Mouse (Mus musculus): ENCODE results near the gene Tm4sf5. TPM values are rescaled to one million over a fixed set of nuclear protein-coding genes. Genes with fewer than 3 reads are reported as not detected.

The Tm4sf5 gene
- polyA plus RNA-seq, 1 experiment from 2014 or later = 6.2 TPM

DNA sequence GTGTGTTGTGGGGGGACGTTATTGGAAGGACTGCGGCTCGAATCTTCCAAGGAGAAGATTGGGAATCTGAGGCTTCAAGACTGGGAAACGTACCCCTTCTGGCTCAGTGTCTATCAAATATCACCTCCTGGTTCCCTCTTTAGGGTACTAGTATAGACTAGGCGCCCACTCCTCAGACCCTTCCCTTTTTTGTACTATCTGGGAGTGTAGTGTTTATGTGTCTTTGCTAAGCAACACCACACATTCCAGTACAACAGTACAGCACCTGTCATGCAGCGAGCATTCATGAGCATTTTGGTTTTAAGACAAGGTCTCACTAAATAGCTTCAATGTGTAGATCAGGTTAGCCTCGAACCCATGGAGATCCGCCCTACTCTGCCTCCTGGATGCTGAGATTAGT, 46.5 kb downstream of the Tm4sf5 start:
- H3K27me3 ChIP-seq (ENCODE audit: control insufficient read depth, insufficient read depth, low read depth, low read length) = no peaks in the 10 kb centered on the region
- H3K9ac ChIP-seq (ENCODE audit: low read depth, low read length) = no peak overlapping the region
- H3K4me3 ChIP-seq (ENCODE audit: low read depth, low read length) = no peak overlapping the region
- no peak for ATAC-seq
- no peaks in the 10 kb centered on the region for H3K9me3 ChIP-seq (replicated peaks; ENCODE audit: control insufficient read depth, low read length, poor library complexity, severe bottlenecking)
- H3K27ac ChIP-seq (ENCODE audit: low read length) = no peak overlapping the region
- H3K4me2 ChIP-seq (ENCODE audit: low read length) = no peak overlapping the region
- H3K4me1 ChIP-seq (ENCODE audit: control insufficient read depth, insufficient read depth, low read length) = no peaks in the 10 kb centered on the region
- H3K36me3 ChIP-seq (ENCODE audit: control insufficient read depth, insufficient read depth, low read length) = no peaks in the 10 kb centered on the region
- WGBS = 85% methylated on average over 8 of the region's 8 CpGs

DNA sequence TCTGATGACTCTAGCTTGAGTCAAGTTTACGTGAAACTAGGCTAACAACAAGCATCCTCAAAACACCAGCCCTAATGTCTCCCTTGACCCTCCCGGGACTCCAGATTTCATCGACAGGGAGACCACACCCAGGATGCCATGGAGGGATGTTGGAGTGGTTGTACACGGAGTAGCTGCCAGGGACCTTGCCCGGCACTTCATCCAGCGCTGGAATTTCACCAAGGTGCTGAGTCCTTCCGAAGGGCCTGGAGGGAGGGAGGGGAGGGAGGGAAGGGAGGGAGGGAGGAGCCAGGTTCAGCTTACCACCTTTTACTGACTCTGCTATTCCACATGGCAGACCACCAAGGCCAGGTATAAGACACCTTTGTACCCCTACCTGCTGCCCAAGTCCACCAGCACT, 48.9 kb downstream of the Tm4sf5 start:
- Histone ChIP-seq H3K4me3 (ENCODE audit: low read depth, low read length) (no peak overlapping the region), H3K36me3 (ENCODE audit: control insufficient read depth, insufficient read depth, low read length) (no peaks in the 10 kb centered on the region), H3K4me1 (ENCODE audit: control insufficient read depth, insufficient read depth, low read length) (no peaks in the 10 kb centered on the region), H3K27me3 (ENCODE audit: control insufficient read depth, insufficient read depth, low read depth, low read length) (no peaks in the 10 kb centered on the region), H3K9me3 (replicated peaks; ENCODE audit: control insufficient read depth, low read length, poor library complexity, severe bottlenecking) (no peaks in the 10 kb centered on the region), H3K4me2 (ENCODE audit: low read length) (no peak overlapping the region), H3K9ac (ENCODE audit: low read depth, low read length) (no peak overlapping the region), H3K27ac (ENCODE audit: low read length) (no peak overlapping the region)
- 33% methylated on average over 7 of the region's 7 CpGs for WGBS
- no peak for ATAC-seq

DNA sequence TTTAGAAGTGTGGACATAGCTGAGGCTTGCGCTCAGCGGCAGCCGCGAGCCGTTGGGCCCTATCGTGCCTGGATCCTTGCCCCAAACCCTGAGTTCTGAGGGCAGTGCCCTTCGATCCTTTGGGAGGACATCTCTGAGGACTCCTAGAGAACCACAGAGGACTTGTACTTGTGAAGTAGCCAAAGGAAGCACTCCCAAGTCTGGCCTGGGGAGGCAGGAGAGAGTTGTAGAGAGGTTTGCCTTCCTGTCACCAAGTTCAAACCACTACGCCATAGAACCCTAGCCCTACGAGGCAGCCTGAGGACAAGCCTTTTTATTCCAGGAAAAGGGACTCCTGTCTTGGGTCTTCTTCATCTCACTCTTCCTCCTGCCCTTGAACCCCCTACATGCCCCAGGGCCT, 52.5 kb downstream of the Tm4sf5 start:
- no peaks in the 10 kb centered on the region for H3K9me3 ChIP-seq (replicated peaks; ENCODE audit: control insufficient read depth, low read length, poor library complexity, severe bottlenecking)
- H3K9ac ChIP-seq (ENCODE audit: low read depth, low read length) = no peak overlapping the region
- H3K4me3 ChIP-seq (ENCODE audit: low read depth, low read length) = no peak overlapping the region
- no peaks in the 10 kb centered on the region for H3K36me3 ChIP-seq (ENCODE audit: control insufficient read depth, insufficient read depth, low read length)
- peaks cover 5% of the 10 kb centered on the region for H3K4me1 ChIP-seq (ENCODE audit: control insufficient read depth, insufficient read depth, low read length)
- 86% methylated on average over 9 of the region's 9 CpGs for WGBS
- no peak for ATAC-seq
- no peak overlapping the region for H3K4me2 ChIP-seq (ENCODE audit: low read length)
- H3K27ac ChIP-seq (ENCODE audit: low read length) = no peak overlapping the region
- H3K27me3 ChIP-seq (ENCODE audit: control insufficient read depth, insufficient read depth, low read depth, low read length) = no peaks in the 10 kb centered on the region

Other genes with a start within 250 kb of the Tm4sf5 start
- gene Alox12, start 249.9 kb upstream of the Tm4sf5 start, polyA plus RNA-seq (2015; fragmentation: Nextera tagmentation; extraction: Ambion mirVana) = 0.34 and 0.49 TPM in 2 replicates
- gene Alox12e, start 182.6 kb upstream of the Tm4sf5 start, polyA plus RNA-seq (2015; fragmentation: Nextera tagmentation; extraction: Ambion mirVana) = not detected in 2 replicates
- 0.09 and 0.18 TPM in 2 replicates for gene Alox15, start 153.2 kb upstream of the Tm4sf5 start, polyA plus RNA-seq (2015; fragmentation: Nextera tagmentation; extraction: Ambion mirVana)
- gene Pelp1, start 95.2 kb upstream of the Tm4sf5 start, polyA plus RNA-seq (2015; fragmentation: Nextera tagmentation; extraction: Ambion mirVana) = 33.0 and 35.0 TPM in 2 replicates
- gene Arrb2, start 72.6 kb upstream of the Tm4sf5 start, polyA plus RNA-seq (2015; fragmentation: Nextera tagmentation; extraction: Ambion mirVana) = 52.6 and 58.9 TPM in 2 replicates
- 44.1 and 45.9 TPM in 2 replicates for gene Med11, start 53.3 kb upstream of the Tm4sf5 start, polyA plus RNA-seq (2015; fragmentation: Nextera tagmentation; extraction: Ambion mirVana)
- 0.35 and 0.49 TPM in 2 replicates for gene Zmynd15, start 45.8 kb upstream of the Tm4sf5 start, polyA plus RNA-seq (2015; fragmentation: Nextera tagmentation; extraction: Ambion mirVana)
- 1.7 and 2.6 TPM in 2 replicates for gene Cxcl16, start 45.3 kb upstream of the Tm4sf5 start, polyA plus RNA-seq (2015; fragmentation: Nextera tagmentation; extraction: Ambion mirVana)
- 0.45 TPM in 1 of 2 replicates, not detected in the other for gene Vmo1, start 9.4 kb downstream of the Tm4sf5 start, polyA plus RNA-seq (2015; fragmentation: Nextera tagmentation; extraction: Ambion mirVana)
- gene Gltpd2, start 14.0 kb downstream of the Tm4sf5 start, polyA plus RNA-seq (2015; fragmentation: Nextera tagmentation; extraction: Ambion mirVana) = 0.29 TPM in 1 of 2 replicates, not detected in the other
- gene Psmb6, start 20.1 kb downstream of the Tm4sf5 start, polyA plus RNA-seq (2015; fragmentation: Nextera tagmentation; extraction: Ambion mirVana) = 719 and 737 TPM in 2 replicates
- not detected in 2 replicates for gene Gm40193, start 27.7 kb downstream of the Tm4sf5 start, polyA plus RNA-seq (2015; fragmentation: Nextera tagmentation; extraction: Ambion mirVana)
- 17.9 and 19.6 TPM in 2 replicates for gene Pld2, start 34.8 kb downstream of the Tm4sf5 start, polyA plus RNA-seq (2015; fragmentation: Nextera tagmentation; extraction: Ambion mirVana)
- gene Mink1, start 57.6 kb downstream of the Tm4sf5 start, polyA plus RNA-seq (2015; fragmentation: Nextera tagmentation; extraction: Ambion mirVana) = 16.7 and 18.2 TPM in 2 replicates
- gene 4930544D05Rik, start 110.6 kb downstream of the Tm4sf5 start, polyA plus RNA-seq (2015; fragmentation: Nextera tagmentation; extraction: Ambion mirVana) = not detected in 2 replicates
- not detected in 2 replicates for gene Chrne, start 114.0 kb downstream of the Tm4sf5 start, polyA plus RNA-seq (2015; fragmentation: Nextera tagmentation; extraction: Ambion mirVana)
- 0.12 and 0.21 TPM in 2 replicates for gene Gp1ba, start 133.9 kb downstream of the Tm4sf5 start, polyA plus RNA-seq (2015; fragmentation: Nextera tagmentation; extraction: Ambion mirVana)
- 105 TPM in 2 replicates for gene Rnf167, start 142.0 kb downstream of the Tm4sf5 start, polyA plus RNA-seq (2015; fragmentation: Nextera tagmentation; extraction: Ambion mirVana)
- gene Slc25a11, start 142.2 kb downstream of the Tm4sf5 start, polyA plus RNA-seq (2015; fragmentation: Nextera tagmentation; extraction: Ambion mirVana) = 171 and 174 TPM in 2 replicates
- 617 and 632 TPM in 2 replicates for gene Pfn1, start 149.4 kb downstream of the Tm4sf5 start, polyA plus RNA-seq (2015; fragmentation: Nextera tagmentation; extraction: Ambion mirVana)
- gene Eno3, start 152.0 kb downstream of the Tm4sf5 start, polyA plus RNA-seq (2015; fragmentation: Nextera tagmentation; extraction: Ambion mirVana) = 6.0 and 8.1 TPM in 2 replicates
- gene Spag7, start 164.2 kb downstream of the Tm4sf5 start, polyA plus RNA-seq (2015; fragmentation: Nextera tagmentation; extraction: Ambion mirVana) = 151 and 157 TPM in 2 replicates
- gene Camta2, start 182.9 kb downstream of the Tm4sf5 start, polyA plus RNA-seq (2015; fragmentation: Nextera tagmentation; extraction: Ambion mirVana) = 22.1 and 22.4 TPM in 2 replicates
- 1.2 and 1.5 TPM in 2 replicates for gene Inca1, start 194.9 kb downstream of the Tm4sf5 start, polyA plus RNA-seq (2015; fragmentation: Nextera tagmentation; extraction: Ambion mirVana)
- 1.3 and 1.5 TPM in 2 replicates for gene Kif1c, start 195.3 kb downstream of the Tm4sf5 start, polyA plus RNA-seq (2015; fragmentation: Nextera tagmentation; extraction: Ambion mirVana)

Data from midbrain, embryonic 16.5 days (tissue).